Mouse (Mus musculus): ENCODE measurements at regions not wholly inside any gene's neighbourhood (a gene's known extent, or its start where the extent isn't known, plus 50 kb on each side); places are given as distances from the start of the nearest gene placed in this dataset.

DNA sequence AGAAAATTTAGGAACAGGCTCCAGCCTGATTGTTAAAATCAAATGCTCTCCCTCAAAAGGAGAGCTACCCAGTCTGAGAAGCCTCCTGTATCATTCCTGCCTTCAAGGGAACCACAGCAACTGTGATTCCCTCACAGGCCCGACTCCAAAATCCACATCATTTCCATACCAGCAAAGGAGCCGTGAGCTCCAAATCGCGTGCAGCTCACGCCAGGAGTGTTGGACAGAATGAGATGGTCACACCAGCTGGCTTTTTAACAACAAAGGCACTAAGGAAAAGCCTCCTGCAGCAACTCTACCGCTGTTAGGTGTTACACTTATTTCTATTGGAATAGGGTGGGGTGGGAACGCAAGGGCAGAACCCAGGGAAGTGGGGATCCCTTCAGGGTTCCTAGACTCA is 277.6 kb downstream of the Psat1 start:
- H3K4me2 ChIP-seq: no peak overlapping the region
- 47% methylated on average over 7 of the region's 7 CpGs for WGBS
- no peaks in the 10 kb centered on the region for H3K36me3 ChIP-seq
- no peak overlapping the region for H3K4me3 ChIP-seq
- 0 out of 2 replicates have a peak, but pooled peaks cover 4% of the 10 kb centered on the region for H3K27me3 ChIP-seq
- no peak for ATAC-seq (ENCODE audit: low read depth)
- H3K27ac ChIP-seq (replicated peaks): peak overlapping the region; percentile 52
- peaks cover 36% of the 10 kb centered on the region for H3K4me1 ChIP-seq (replicated peaks)
- no peak overlapping the region for H3K9ac ChIP-seq
- no peaks in the 10 kb centered on the region for H3K9me3 ChIP-seq

DNA sequence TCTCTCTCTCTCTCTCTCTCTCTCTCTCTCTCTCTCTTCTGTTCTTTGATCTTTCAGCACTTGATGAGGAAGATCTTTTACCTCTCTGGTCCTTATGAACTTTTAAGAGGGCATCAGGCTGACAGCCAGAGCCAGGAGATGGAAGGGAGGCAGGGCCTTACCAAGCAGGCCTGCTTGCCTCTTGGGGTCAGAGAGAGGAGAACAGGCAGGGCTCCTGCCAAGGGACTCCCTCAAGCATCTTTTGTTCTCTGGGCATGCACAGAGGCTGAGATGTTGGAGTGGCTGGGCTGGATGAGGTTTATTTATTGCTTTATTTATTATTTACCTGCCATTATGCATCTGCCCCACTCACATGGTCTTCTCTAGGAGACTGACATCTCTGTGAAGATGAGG is 278.5 kb downstream of the Psat1 start:
- Histone ChIP-seq H3K9ac (0 out of 2 replicates have a peak overlapping the region, but pooled peaks have one; percentile 31), H3K4me3 (no peak overlapping the region), H3K27me3 (0 out of 2 replicates have a peak, but pooled peaks cover 4% of the 10 kb centered on the region), H3K9me3 (no peaks in the 10 kb centered on the region), H3K36me3 (no peaks in the 10 kb centered on the region), H3K4me1 (replicated peaks) (peaks cover 44% of the 10 kb centered on the region), H3K27ac (replicated peaks) (peak overlapping the region; percentile 85), H3K4me2 (no peak overlapping the region)
- peak; percentile 43; the same call in 1 of the 2 replicates for ATAC-seq (ENCODE audit: low read depth)

DNA sequence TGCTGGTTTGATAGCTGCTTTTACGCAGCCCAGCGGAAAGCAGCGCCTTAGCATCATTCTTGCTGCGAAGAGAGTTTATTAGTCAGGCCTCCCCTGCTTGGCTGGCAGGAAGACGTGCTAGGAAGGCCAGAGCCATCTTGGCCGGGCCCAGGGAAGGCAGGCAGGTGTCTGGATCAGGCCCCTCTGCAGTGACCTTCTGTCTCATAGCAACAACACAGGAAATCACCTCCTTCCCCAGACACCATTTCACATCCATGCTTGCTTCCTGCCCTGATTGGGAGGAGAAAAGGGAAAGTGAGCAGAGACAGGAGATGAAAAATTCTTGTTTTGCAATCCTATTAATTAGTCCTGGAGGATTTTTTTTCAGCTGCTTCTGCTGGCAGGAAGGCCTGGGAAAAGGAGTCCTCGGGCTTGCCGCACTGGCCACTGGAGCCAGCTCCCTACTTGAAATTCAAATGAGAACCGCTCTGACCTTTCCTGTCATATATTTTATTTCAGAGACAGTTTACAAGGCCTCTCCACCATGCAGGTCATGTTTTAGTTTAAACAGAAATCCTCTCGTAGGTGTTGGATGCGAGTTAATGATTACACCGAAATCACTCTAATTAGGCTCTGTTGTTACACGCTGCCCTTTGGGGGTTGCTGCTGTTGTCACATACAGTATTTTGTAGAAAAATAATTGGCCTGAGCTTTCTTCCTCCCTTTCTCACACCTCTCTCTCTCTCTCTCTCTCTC is 279.1 kb downstream of the Psat1 start:
- no peak overlapping the region for H3K4me3 ChIP-seq
- no peak overlapping the region for H3K4me2 ChIP-seq
- 0 out of 2 replicates have a peak, but pooled peaks cover 4% of the 10 kb centered on the region for H3K27me3 ChIP-seq
- H3K27ac ChIP-seq (replicated peaks): peak overlapping the region; percentile 85
- ATAC-seq (ENCODE audit: low read depth): peak; percentile 48
- H3K4me1 ChIP-seq (replicated peaks): peaks cover 46% of the 10 kb centered on the region
- H3K36me3 ChIP-seq: no peaks in the 10 kb centered on the region
- no peaks in the 10 kb centered on the region for H3K9me3 ChIP-seq
- 0 out of 2 replicates have a peak overlapping the region, but pooled peaks have one; percentile 31 for H3K9ac ChIP-seq
- WGBS: 10% methylated on average over 13 of the region's 13 CpGs

DNA sequence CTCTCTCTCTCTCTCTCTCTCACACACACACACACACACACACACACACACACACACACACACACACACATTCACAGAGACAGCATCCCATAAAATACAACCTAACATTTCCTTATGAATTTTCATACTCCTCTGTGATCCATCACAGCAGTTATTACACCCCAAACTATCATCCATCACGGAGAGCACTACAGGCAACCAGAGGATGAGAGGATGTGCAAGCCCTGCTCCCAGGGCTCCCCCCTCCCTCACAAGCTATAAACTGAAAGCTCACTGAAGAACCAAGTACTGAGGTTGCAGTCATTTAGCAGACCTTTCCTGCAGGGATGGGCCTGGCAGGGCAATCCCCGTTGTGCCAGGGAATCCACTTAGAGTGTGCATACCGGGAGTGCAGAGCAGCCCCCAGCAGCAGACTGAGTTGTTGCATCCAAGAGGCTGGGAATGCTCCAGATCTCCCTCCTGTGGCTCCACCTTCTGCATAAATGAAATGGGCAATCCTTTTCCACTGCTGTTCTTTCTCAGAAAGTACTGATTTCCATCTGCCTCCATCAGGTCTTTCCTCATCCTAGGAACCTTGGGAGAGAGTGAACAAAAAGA is 283.4 kb downstream of the Psat1 start:
- H3K4me1 ChIP-seq (replicated peaks): peaks cover 37% of the 10 kb centered on the region
- no peak overlapping the region for H3K9ac ChIP-seq
- no peak overlapping the region for H3K4me3 ChIP-seq
- H3K4me2 ChIP-seq: no peak overlapping the region
- H3K36me3 ChIP-seq: no peaks in the 10 kb centered on the region
- peak; percentile 78 for ATAC-seq (ENCODE audit: low read depth)
- 0 out of 2 replicates have a peak, but pooled peaks cover 7% of the 10 kb centered on the region for H3K27me3 ChIP-seq
- 13% methylated on average over 3 of the region's 3 CpGs for WGBS
- no peaks in the 10 kb centered on the region for H3K9me3 ChIP-seq
- H3K27ac ChIP-seq (replicated peaks): peak overlapping the region; percentile 72

DNA sequence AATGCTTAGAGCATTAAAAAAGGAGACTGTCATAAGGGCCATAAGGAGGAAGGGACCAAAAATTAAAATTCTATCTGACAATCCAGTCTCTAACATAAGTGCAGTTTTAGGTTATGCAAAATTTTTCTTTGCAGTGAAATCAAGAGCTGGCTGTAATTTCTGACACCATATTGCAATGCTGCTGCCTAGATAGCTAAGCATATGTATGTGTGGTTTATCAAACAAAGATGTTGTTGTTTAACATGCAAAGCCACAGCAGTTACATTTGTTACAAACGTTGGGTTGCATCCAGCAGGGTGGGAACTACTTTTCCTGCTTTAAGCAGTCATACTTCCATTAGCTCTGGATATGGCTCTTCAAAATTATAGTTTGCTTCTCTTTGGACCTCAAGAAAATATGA is 288.5 kb downstream of the Psat1 start:
- WGBS: 60% methylated on average over 1 of the region's 1 CpGs
- Histone ChIP-seq H3K36me3 (no peaks in the 10 kb centered on the region), H3K27me3 (peaks cover 7% of the 10 kb centered on the region; the same call in 1 of the 2 replicates), H3K4me2 (no peak overlapping the region), H3K4me3 (no peak overlapping the region), H3K27ac (replicated peaks) (no peak overlapping the region), H3K9me3 (no peaks in the 10 kb centered on the region), H3K9ac (no peak overlapping the region), H3K4me1 (replicated peaks) (peaks cover 3% of the 10 kb centered on the region; the same call in 1 of the 2 replicates)
- ATAC-seq (ENCODE audit: low read depth): no peak

DNA sequence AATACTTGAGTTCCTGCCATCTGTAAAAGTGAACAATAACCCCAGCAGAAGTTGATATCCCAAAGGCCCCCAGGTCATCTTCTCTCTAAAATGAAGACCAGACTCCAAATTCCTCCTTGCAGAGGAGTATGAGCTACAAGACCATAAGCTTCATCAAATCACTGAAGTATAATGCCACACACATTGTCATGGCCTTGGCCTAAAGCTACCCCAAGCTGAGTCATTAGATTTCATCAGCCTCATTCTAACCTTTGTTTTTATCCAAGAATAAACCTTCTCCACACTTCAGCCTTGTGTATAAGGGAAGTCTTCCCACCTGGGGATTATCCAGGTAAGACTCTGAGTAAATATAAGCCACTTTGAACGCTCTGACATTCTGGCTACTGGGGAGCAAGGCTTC is 289.3 kb downstream of the Psat1 start:
- no peak for ATAC-seq (ENCODE audit: low read depth)
- H3K27ac ChIP-seq (replicated peaks): no peak overlapping the region
- no peak overlapping the region for H3K4me2 ChIP-seq
- H3K4me3 ChIP-seq: no peak overlapping the region
- H3K9me3 ChIP-seq: no peaks in the 10 kb centered on the region
- H3K9ac ChIP-seq: no peak overlapping the region
- H3K36me3 ChIP-seq: no peaks in the 10 kb centered on the region
- WGBS: 92% methylated on average over 1 of the region's 1 CpGs
- peaks cover 7% of the 10 kb centered on the region; the same call in 1 of the 2 replicates for H3K27me3 ChIP-seq
- no peaks in the 10 kb centered on the region for H3K4me1 ChIP-seq (replicated peaks)

DNA sequence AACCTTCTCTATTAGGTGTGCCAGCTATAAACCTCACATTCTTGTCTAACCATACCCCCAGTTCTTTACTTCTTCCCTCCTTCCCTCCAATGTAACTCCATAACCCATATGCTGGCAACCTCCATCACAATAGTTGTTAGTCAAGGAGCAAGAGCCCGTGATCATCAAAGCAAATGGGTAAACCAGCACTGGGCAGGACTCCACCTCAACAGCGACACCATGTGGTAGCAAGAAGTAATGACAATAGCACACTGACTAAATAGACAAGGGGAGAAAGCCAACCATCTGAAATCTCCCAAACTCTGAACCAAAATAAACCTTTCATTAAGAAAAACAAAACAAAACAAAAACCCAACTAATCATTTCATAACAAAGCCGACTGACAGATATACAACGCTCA is 297.8 kb downstream of the Psat1 start:
- Histone ChIP-seq H3K9me3 (no peaks in the 10 kb centered on the region), H3K36me3 (no peaks in the 10 kb centered on the region), H3K27ac (replicated peaks) (no peak overlapping the region), H3K4me2 (no peak overlapping the region), H3K4me1 (replicated peaks) (peaks cover 20% of the 10 kb centered on the region), H3K27me3 (no peaks in the 10 kb centered on the region), H3K9ac (no peak overlapping the region), H3K4me3 (no peak overlapping the region)
- 16% methylated on average over 4 of the region's 4 CpGs for WGBS
- ATAC-seq (ENCODE audit: low read depth): no peak; the same call in 1 of the 2 replicates

DNA sequence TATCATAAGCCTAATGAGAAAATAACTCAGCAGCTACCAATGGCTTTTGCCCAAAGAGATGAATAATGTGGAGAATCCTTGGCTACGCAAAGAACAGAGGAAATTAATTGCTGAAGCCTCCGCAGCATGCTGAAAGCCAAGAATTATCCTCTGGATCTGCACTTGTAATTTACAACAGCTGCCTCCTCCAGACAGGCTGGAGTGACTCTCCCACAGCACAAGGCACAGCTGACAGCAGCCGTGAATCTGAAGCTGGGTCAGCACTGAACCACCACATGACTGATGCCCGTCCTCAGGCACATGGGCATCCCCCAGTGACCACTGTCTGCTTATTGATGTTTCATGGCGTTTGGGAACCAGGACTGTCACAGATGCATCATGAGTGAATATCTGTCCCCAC is 299.8 kb downstream of the Psat1 start:
- Histone ChIP-seq H3K4me3 (no peak overlapping the region), H3K9me3 (no peaks in the 10 kb centered on the region), H3K27me3 (no peaks in the 10 kb centered on the region), H3K9ac (no peak overlapping the region), H3K4me1 (replicated peaks) (peaks cover 20% of the 10 kb centered on the region), H3K4me2 (no peak overlapping the region), H3K27ac (replicated peaks) (peak overlapping the region; percentile 49), H3K36me3 (no peaks in the 10 kb centered on the region)
- peak; percentile 82 for ATAC-seq (ENCODE audit: low read depth)
- WGBS: 13% methylated on average over 5 of the region's 5 CpGs

DNA sequence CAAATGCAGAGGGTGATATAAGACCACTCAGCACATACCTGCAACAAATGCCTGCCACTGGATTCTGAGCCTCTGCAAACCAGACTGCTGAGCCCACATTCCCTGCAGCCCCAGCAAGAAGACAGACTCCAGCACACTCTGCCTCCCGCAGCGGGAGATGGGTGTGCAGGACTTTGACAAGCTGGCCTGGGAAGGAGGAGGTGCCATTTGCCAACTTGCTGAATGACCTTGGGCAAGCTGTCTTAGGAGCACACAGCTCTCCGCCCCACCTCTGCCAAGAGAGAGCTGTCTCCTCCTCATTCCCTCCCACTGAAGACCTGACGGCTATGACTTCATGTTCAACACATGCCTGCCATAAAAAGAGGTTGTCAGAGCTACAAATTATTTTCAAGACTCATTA is 302.4 kb downstream of the Psat1 start:
- Histone ChIP-seq H3K9ac (no peak overlapping the region), H3K9me3 (no peaks in the 10 kb centered on the region), H3K27ac (replicated peaks) (no peak overlapping the region), H3K36me3 (no peaks in the 10 kb centered on the region), H3K27me3 (no peaks in the 10 kb centered on the region), H3K4me1 (replicated peaks) (peaks cover 20% of the 10 kb centered on the region), H3K4me2 (no peak overlapping the region), H3K4me3 (no peak overlapping the region)
- 63% methylated on average over 4 of the region's 4 CpGs for WGBS
- ATAC-seq (ENCODE audit: low read depth): no peak

DNA sequence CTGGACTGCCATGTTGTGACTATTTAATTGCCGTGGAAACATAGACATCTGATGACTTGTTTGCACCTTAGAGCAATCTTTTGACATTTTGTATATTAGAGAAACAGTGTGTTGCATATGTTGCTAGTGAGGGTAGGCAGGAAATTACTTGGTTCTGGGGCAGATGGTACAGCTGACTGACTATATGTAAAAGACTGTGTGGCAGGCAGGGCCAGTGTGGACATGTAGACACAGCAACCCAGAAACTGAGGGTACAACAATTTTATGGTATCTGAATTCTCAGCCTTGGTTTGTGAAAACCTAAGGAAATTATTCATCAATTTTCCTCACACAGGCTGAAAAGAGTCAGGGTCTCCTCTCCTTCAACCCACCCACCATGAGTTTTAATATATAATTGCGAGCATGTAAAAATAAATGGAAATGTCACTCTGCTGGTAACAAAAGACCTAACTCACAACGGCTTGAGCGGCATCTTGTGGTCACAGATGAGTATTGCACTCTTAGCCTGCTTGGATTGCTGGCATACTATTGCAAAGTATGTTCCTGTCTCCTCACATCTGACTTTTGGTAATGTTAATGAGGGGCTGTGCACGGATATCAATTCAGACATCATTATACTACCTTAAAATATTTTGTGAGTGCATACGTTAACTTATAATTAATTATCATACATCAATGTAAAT is 329.8 kb downstream of the Psat1 start:
- Histone ChIP-seq H3K4me2 (no peak overlapping the region), H3K4me3 (no peak overlapping the region), H3K4me1 (replicated peaks) (peaks cover 22% of the 10 kb centered on the region), H3K27ac (replicated peaks) (no peak overlapping the region), H3K9ac (no peak overlapping the region), H3K36me3 (no peaks in the 10 kb centered on the region), H3K27me3 (peaks cover 5% of the 10 kb centered on the region; the same call in 1 of the 2 replicates), H3K9me3 (no peaks in the 10 kb centered on the region)
- ATAC-seq (ENCODE audit: low read depth): peak; percentile 37; the same call in 1 of the 2 replicates
- WGBS: 17% methylated on average over 6 of the region's 6 CpGs

DNA sequence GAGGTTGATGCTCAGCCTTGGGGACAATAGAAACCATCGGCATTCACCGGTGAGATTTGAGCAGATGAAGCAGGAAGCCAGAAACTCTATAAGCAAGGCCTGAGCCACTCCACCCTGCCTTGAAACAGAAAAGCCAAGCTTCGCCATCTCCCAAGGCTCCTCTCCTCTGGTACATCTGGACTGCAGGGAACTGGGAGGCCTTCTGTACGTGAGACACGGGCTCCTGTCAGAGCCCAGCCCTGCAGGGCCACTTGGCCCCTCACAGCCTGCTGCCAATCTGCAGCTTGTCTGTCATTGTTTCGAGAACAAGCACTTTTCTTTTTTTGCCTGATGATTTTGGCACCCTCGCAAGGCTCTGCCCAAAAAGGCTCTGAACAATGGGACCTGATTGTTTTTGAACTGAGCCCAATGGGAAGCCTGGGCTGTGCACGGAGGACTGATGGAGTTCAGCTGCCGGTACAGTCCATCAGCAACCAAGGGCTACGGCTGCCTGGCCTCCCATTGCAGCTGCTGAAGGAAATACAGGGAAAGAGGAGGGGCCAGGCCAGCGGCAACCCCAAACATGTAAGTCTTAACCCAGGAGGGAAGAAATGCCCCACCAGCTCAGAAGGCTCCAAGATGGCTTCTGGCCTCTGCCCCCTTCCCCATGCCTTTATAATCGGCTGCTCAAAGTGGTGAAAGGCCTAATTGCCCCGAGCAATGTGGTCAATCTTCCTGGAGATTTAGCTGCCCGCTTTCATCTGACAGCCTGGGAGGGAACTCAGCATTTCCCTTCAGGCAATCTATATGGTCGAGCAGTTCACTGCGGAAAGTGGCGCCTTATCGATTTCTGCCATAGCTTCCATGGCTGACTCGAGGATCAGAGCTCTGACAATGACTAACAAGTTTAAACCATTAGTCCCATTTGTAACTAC is 332.2 kb downstream of the Psat1 start:
- peak; percentile 54 for ATAC-seq (ENCODE audit: low read depth)
- Histone ChIP-seq H3K27ac (replicated peaks) (peak overlapping the region; percentile 15; the same call in 1 of the 2 replicates), H3K4me2 (peak overlapping the region; percentile 39), H3K4me3 (no peak overlapping the region; the same call in 1 of the 2 replicates), H3K27me3 (peaks cover 5% of the 10 kb centered on the region; the same call in 1 of the 2 replicates), H3K9ac (peak overlapping the region; percentile 26; the same call in 1 of the 2 replicates), H3K4me1 (replicated peaks) (peaks cover 37% of the 10 kb centered on the region), H3K9me3 (no peaks in the 10 kb centered on the region), H3K36me3 (no peaks in the 10 kb centered on the region)
- WGBS: 22% methylated on average over 19 of the region's 19 CpGs
